Mouse (Mus musculus): ENCODE data around the gene Unc5c. TPM values are rescaled to one million over a fixed set of nuclear protein-coding genes. Genes with fewer than 3 reads are reported as not detected.

The Unc5c gene
- polyA plus RNA-seq, 1 experiment from 2014 or later, result 7.5 TPM

DNA sequence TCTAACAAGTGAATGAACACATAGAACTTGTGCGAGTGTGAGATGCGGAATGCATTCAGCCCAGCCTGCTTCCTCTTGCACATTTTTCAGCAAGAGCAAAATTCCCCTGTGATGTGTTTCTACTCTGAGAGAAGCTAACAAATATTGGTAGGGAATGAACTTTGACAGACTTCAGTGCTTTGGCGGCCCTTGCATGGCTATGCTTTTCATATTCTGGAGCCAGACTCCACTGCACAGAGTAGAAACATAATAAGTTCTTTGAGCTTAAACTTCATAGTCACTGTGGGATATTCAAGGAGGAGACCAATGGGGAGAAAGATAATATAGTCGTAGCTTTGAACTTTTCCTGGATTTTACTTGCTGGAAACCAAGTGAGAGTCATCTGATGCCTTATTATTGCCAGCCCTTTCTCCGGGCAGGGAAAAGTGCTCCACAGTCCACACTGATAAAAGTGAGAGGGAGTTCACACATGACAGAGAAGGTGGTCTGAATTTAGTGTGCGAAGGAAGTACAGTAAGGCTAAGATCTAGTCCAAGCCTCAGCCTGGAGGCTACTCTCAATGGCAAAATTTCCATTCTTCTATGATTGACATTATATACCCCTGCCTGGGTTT, 110.2 kb downstream of the Unc5c start:
- Histone ChIP-seq H3K27me3 (replicated peaks; ENCODE audit: control insufficient read depth, insufficient read depth, low read length) (no peaks in the 10 kb centered on the region), H3K9me3 (ENCODE audit: control insufficient read depth, low read length) (no peaks in the 10 kb centered on the region), H3K4me2 (ENCODE audit: low read depth, low read length) (no peak overlapping the region), H3K27ac (replicated peaks; ENCODE audit: low read depth, low read length) (0 out of 2 replicates have a peak overlapping the region, but pooled peaks have one; percentile 40), H3K4me1 (ENCODE audit: control insufficient read depth, insufficient read depth, low read length) (0 out of 2 replicates have a peak, but pooled peaks cover 4% of the 10 kb centered on the region), H3K4me3 (ENCODE audit: low read depth, low read length) (no peak overlapping the region), H3K9ac (ENCODE audit: low read depth, low read length) (no peak overlapping the region), H3K36me3 (ENCODE audit: control insufficient read depth, insufficient read depth, low read length) (no peaks in the 10 kb centered on the region)
- 48% methylated on average over 6 of the region's 6 CpGs for WGBS
- ATAC-seq (ENCODE audit: low read depth), result no peak
- peak; percentile 60 for DNase-seq (ENCODE audit: low spot score)

DNA sequence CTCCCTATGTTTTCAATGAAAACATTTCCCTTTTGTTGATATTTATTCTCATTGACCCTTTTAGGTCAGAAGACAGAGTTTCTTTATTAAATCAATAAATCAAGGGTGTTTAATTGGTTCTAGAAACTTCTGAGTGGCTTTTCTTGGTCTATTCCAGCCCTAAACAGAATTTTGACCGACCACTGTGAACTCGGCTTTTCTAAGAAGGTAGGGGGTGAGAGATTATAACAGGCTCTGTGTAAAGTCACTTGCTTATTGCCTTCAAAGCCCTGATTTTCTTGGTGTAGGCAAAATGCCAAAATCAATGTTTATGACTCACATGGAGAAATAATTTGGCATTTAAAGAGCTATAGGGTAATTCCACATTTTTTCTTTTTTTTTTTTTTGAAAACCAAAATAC, 112.4 kb downstream of the Unc5c start:
- DNase-seq (ENCODE audit: low spot score) (no peak), ATAC-seq (ENCODE audit: low read depth) (no peak)
- Histone ChIP-seq H3K9ac (ENCODE audit: low read depth, low read length) (no peak overlapping the region), H3K27ac (replicated peaks; ENCODE audit: low read depth, low read length) (no peak overlapping the region), H3K4me3 (ENCODE audit: low read depth, low read length) (no peak overlapping the region), H3K27me3 (replicated peaks; ENCODE audit: control insufficient read depth, insufficient read depth, low read length) (no peaks in the 10 kb centered on the region), H3K9me3 (ENCODE audit: control insufficient read depth, low read length) (no peaks in the 10 kb centered on the region), H3K4me1 (ENCODE audit: control insufficient read depth, insufficient read depth, low read length) (0 out of 2 replicates have a peak, but pooled peaks cover 4% of the 10 kb centered on the region), H3K36me3 (ENCODE audit: control insufficient read depth, insufficient read depth, low read length) (no peaks in the 10 kb centered on the region), H3K4me2 (ENCODE audit: low read depth, low read length) (no peak overlapping the region)
- WGBS, result 44% methylated on average over 2 of the region's 2 CpGs

DNA sequence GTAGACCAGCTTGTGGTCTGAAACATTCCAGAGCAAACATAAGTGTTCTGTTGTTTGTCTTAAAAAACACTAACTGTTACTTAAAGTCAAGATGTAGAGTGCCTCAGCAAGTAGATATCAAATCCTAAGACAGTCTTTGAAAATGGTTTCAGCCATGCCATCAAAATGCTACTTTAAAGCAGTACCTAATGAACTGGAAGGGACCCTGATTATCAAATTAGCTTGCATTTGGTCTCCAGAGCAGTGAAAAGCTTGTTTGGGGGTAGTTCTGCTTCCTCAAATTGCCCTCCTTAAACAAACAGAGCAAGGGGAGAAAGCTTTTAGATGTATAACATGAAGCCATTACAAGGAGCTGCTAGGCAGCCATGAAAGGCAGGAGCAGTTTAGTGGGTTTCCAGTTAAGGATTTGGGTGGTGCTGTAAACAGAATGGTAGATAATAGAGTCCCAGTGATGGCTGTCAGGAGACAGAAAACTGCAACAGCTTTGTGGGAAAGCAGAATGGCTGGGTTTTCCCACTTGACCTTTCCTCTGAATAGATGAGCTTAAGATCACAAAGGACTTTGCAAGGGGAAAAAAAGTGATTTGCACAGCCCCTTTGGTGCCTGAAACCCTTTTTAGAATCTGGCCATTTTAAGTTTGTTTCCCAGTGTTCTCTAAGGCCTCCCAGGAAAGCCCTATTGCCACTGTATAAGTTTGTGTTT, 116.3 kb downstream of the Unc5c start:
- H3K9ac ChIP-seq (ENCODE audit: low read depth, low read length), result no peak overlapping the region
- no peaks in the 10 kb centered on the region for H3K9me3 ChIP-seq (ENCODE audit: control insufficient read depth, low read length)
- DNase-seq (ENCODE audit: low spot score) (no peak), ATAC-seq (ENCODE audit: low read depth) (no peak)
- H3K4me1 ChIP-seq (ENCODE audit: control insufficient read depth, insufficient read depth, low read length), result no peaks in the 10 kb centered on the region
- H3K4me2 ChIP-seq (ENCODE audit: low read depth, low read length), result no peak overlapping the region
- no peak overlapping the region for H3K27ac ChIP-seq (replicated peaks; ENCODE audit: low read depth, low read length)
- H3K27me3 ChIP-seq (replicated peaks; ENCODE audit: control insufficient read depth, insufficient read depth, low read length), result no peaks in the 10 kb centered on the region
- H3K4me3 ChIP-seq (ENCODE audit: low read depth, low read length), result no peak overlapping the region
- no peaks in the 10 kb centered on the region for H3K36me3 ChIP-seq (ENCODE audit: control insufficient read depth, insufficient read depth, low read length)

DNA sequence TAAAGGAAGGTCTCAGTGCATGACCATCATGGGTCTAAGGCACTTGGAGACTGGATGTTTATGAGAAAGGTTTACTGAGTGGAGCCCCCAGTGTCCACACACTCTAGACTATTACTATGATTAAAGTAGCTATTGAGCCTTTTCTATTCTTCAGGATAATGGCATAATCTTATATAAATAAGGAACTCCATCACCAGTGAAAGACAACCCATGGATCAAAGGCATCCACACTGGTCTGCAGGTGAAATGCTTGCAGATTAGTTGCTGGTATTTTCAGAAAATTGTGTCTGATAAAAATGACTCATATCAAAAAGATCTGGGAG, 116.8 kb downstream of the Unc5c start:
- H3K4me2 ChIP-seq (ENCODE audit: low read depth, low read length), result no peak overlapping the region
- no peaks in the 10 kb centered on the region for H3K27me3 ChIP-seq (replicated peaks; ENCODE audit: control insufficient read depth, insufficient read depth, low read length)
- H3K9ac ChIP-seq (ENCODE audit: low read depth, low read length), result no peak overlapping the region
- H3K27ac ChIP-seq (replicated peaks; ENCODE audit: low read depth, low read length), result no peak overlapping the region
- no peaks in the 10 kb centered on the region for H3K36me3 ChIP-seq (ENCODE audit: control insufficient read depth, insufficient read depth, low read length)
- H3K4me1 ChIP-seq (ENCODE audit: control insufficient read depth, insufficient read depth, low read length), result no peaks in the 10 kb centered on the region
- ATAC-seq (ENCODE audit: low read depth) (no peak), DNase-seq (ENCODE audit: low spot score) (no peak)
- H3K9me3 ChIP-seq (ENCODE audit: control insufficient read depth, low read length), result no peaks in the 10 kb centered on the region
- no peak overlapping the region for H3K4me3 ChIP-seq (ENCODE audit: low read depth, low read length)

DNA sequence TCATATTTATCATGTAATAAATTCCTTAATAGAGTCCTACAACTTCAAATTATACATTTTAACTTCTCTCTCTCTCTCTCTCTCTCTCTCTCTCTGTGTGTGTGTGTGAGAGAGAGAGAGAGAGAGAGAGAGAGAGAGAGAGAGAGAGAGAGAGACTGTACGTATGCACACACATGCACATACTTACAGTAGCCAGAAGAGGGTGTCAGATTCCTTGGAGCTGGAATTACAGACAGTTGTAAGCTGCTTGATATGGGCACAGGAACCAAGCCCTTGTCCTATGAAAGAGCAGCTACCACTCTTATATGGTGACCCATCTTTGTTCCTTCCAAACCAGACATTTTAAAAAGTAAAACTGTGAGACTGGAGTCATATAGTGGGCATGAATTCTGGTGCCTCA, 118.2 kb downstream of the Unc5c start:
- H3K9me3 ChIP-seq (ENCODE audit: control insufficient read depth, low read length), result no peaks in the 10 kb centered on the region
- H3K36me3 ChIP-seq (ENCODE audit: control insufficient read depth, insufficient read depth, low read length), result no peaks in the 10 kb centered on the region
- H3K4me2 ChIP-seq (ENCODE audit: low read depth, low read length), result no peak overlapping the region
- ATAC-seq (ENCODE audit: low read depth) (no peak), DNase-seq (ENCODE audit: low spot score) (no peak)
- WGBS, result 57% methylated on average over 1 of the region's 1 CpGs
- no peaks in the 10 kb centered on the region for H3K27me3 ChIP-seq (replicated peaks; ENCODE audit: control insufficient read depth, insufficient read depth, low read length)
- H3K4me1 ChIP-seq (ENCODE audit: control insufficient read depth, insufficient read depth, low read length), result no peaks in the 10 kb centered on the region
- no peak overlapping the region for H3K27ac ChIP-seq (replicated peaks; ENCODE audit: low read depth, low read length)
- H3K9ac ChIP-seq (ENCODE audit: low read depth, low read length), result no peak overlapping the region
- H3K4me3 ChIP-seq (ENCODE audit: low read depth, low read length), result no peak overlapping the region

DNA sequence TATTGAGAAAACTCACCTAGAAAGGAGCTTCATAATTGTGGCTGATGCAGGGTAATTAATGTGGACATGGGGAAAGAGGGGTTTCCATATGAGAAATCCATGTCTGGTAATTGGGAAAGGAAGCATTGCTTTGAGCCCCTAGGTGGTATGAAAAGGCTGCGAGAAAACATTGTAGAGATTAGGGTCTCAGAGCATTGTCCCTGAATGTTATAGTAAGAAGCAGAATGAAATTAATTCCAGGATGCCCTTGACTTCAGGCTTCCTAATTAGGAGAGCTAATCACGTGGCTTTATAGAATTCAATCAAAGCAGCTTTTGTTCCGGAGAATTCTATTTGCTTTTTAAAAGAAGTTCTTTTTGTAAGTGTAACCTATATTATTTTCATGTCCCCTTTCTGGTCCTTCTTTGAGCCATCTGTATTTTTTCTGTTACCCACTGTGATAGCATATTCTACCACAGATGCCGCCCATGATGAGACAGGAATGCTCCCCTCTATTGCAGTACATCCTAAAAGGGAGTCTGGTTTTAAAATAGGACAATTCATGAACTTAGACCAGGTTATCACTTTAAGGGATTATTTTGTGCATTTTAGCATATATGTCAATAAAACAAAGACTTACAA, 124.5 kb downstream of the Unc5c start:
- Histone ChIP-seq H3K4me1 (ENCODE audit: control insufficient read depth, insufficient read depth, low read length) (no peaks in the 10 kb centered on the region), H3K9ac (ENCODE audit: low read depth, low read length) (no peak overlapping the region), H3K27me3 (replicated peaks; ENCODE audit: control insufficient read depth, insufficient read depth, low read length) (no peaks in the 10 kb centered on the region), H3K9me3 (ENCODE audit: control insufficient read depth, low read length) (no peaks in the 10 kb centered on the region), H3K36me3 (ENCODE audit: control insufficient read depth, insufficient read depth, low read length) (no peaks in the 10 kb centered on the region), H3K4me2 (ENCODE audit: low read depth, low read length) (no peak overlapping the region), H3K27ac (replicated peaks; ENCODE audit: low read depth, low read length) (no peak overlapping the region), H3K4me3 (ENCODE audit: low read depth, low read length) (no peak overlapping the region)
- DNase-seq (ENCODE audit: low spot score) (no peak), ATAC-seq (ENCODE audit: low read depth) (no peak)
- 68% methylated on average over 4 of the region's 4 CpGs for WGBS

- Histone ChIP-seq H3K4me1 (ENCODE audit: control insufficient read depth, insufficient read depth, low read length) (no peaks in the 10 kb centered on the region), H3K4me3 (ENCODE audit: low read depth, low read length) (no peak overlapping the region), H3K27me3 (replicated peaks; ENCODE audit: control insufficient read depth, insufficient read depth, low read length) (no peaks in the 10 kb centered on the region), H3K9ac (ENCODE audit: low read depth, low read length) (no peak overlapping the region), H3K4me2 (ENCODE audit: low read depth, low read length) (no peak overlapping the region), H3K27ac (replicated peaks; ENCODE audit: low read depth, low read length) (no peak overlapping the region), H3K9me3 (ENCODE audit: control insufficient read depth, low read length) (no peaks in the 10 kb centered on the region), H3K36me3 (ENCODE audit: control insufficient read depth, insufficient read depth, low read length) (no peaks in the 10 kb centered on the region)
- 68% methylated on average over 5 of the region's 5 CpGs for WGBS
- DNase-seq (ENCODE audit: low spot score) (no peak), ATAC-seq (ENCODE audit: low read depth) (no peak)
Measured at GRCm38 (mm10) chr3:141593249-141593648, 128.2 kb downstream of the Unc5c start.

DNA sequence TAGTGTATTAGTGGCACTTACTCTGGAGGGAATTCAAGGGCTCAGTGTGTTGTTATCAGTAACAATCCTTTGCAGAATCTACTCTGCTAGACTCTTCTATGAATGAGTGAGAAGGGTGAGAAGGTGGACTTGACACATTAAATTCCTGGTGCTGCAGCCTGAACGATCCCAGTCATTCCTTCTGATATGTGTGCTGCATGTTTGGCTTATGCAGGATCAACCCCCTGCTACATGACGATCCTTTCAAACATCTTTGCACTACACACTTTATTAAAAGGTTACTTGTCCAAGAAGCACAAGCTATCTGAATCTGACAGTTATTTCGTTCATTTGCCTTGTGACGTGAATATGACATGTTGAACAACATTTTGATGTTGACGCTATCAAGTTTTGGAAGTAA, 129.1 kb downstream of the Unc5c start:
- Histone ChIP-seq H3K4me3 (ENCODE audit: low read depth, low read length) (no peak overlapping the region), H3K4me2 (ENCODE audit: low read depth, low read length) (no peak overlapping the region), H3K36me3 (ENCODE audit: control insufficient read depth, insufficient read depth, low read length) (no peaks in the 10 kb centered on the region), H3K4me1 (ENCODE audit: control insufficient read depth, insufficient read depth, low read length) (0 out of 2 replicates have a peak, but pooled peaks cover under 1% of the 10 kb centered on the region), H3K27ac (replicated peaks; ENCODE audit: low read depth, low read length) (no peak overlapping the region), H3K9ac (ENCODE audit: low read depth, low read length) (no peak overlapping the region), H3K27me3 (replicated peaks; ENCODE audit: control insufficient read depth, insufficient read depth, low read length) (no peaks in the 10 kb centered on the region), H3K9me3 (ENCODE audit: control insufficient read depth, low read length) (no peaks in the 10 kb centered on the region)
- no peak for ATAC-seq (ENCODE audit: low read depth)
- 76% methylated on average over 5 of the region's 5 CpGs for WGBS
- no peak for DNase-seq (ENCODE audit: low spot score)

- Histone ChIP-seq H3K4me2 (ENCODE audit: low read depth, low read length) (no peak overlapping the region), H3K27ac (replicated peaks; ENCODE audit: low read depth, low read length) (no peak overlapping the region), H3K27me3 (replicated peaks; ENCODE audit: control insufficient read depth, insufficient read depth, low read length) (no peaks in the 10 kb centered on the region), H3K4me3 (ENCODE audit: low read depth, low read length) (no peak overlapping the region), H3K9me3 (ENCODE audit: control insufficient read depth, low read length) (no peaks in the 10 kb centered on the region), H3K9ac (ENCODE audit: low read depth, low read length) (no peak overlapping the region), H3K36me3 (ENCODE audit: control insufficient read depth, insufficient read depth, low read length) (no peaks in the 10 kb centered on the region), H3K4me1 (ENCODE audit: control insufficient read depth, insufficient read depth, low read length) (0 out of 2 replicates have a peak, but pooled peaks cover 9% of the 10 kb centered on the region)
- no peak for DNase-seq (ENCODE audit: low spot score)
- no peak for ATAC-seq (ENCODE audit: low read depth)
- WGBS, result 44% methylated on average over 3 of the region's 3 CpGs
Measured at GRCm38 (mm10) chr3:141595073-141595472, 130.1 kb downstream of the Unc5c start.
